Mouse (Mus musculus) spleen, adult 2 months (tissue): ENCODE data around the gene Gpr137b.
A peak's percentile ranks its signal among the peaks of the same experiment; 100 is the strongest.

Experiments
- CTCF ChIP-seq: fragments of 200-500 bp; IDR thresholded peaks from 2 replicates; pipeline ENCODE4 v1.5.1; 2011; ENCODE audit warnings: mild to moderate bottlenecking, inconsistent platforms; ENCODE audit not compliant: insufficient read depth, insufficient read length, insufficient replicate concordance; ENCODE audit errors: extremely low read depth
- POLR2A ChIP-seq: fragments of 200-500 bp; IDR thresholded peaks from 2 replicates; pipeline ENCODE4 v1.6.1; 2011; ENCODE audit warnings: low read depth, low read length, inconsistent platforms

GRCm38 (mm10) chr13:13328876-13329275 lies 64.9 kb downstream of the Gpr137b start:
- TF ChIP-seq CTCF (peak; percentile 47; the same call in 1 of the 2 replicates), POLR2A (no peak)
